Mouse (Mus musculus) bone marrow, adult 2 months (tissue): ENCODE measurements around the gene 2410002F23Rik.

Experiments used
- CTCF ChIP-seq: fragments of 200-500 bp; IDR thresholded peaks from 2 replicates; pipeline ENCODE4 v1.5.1; 2011; ENCODE audit warnings: low read length, control low read depth; ENCODE audit not compliant: control insufficient read depth, insufficient read depth
- POLR2A ChIP-seq: fragments of 200-500 bp; IDR thresholded peaks from 2 replicates; pipeline ENCODE4 v1.6.1; 2011; ENCODE audit warnings: low read depth, mild to moderate bottlenecking, control low read depth, low read length, borderline replicate concordance; ENCODE audit not compliant: control insufficient read depth

DNA sequence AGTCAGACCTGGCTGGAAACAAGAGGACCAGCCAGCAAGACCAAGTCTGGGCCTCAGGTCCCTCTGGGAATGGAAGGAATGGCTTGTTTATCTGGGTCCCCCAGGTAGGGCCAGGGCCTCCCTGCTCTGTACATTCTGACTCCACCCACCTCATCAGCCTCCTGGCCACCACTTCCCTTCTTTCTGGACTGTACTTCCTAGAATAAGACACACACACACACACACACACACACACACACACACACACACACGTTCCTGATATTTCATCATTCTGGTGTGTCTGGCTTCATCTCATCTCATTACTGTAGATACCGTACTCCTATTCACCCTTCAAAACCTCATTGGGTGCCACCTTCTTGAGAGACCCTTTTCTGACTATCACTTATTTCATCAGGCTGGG, 22.9 kb downstream of the 2410002F23Rik start:
- TF ChIP-seq CTCF (no peak), POLR2A (no peak)
